Mouse (Mus musculus) ES-E14 (cell line): Measurements from ENCODE around the gene Itgb5. TPM values are rescaled to one million over a fixed set of nuclear protein-coding genes. Genes with fewer than 3 reads are reported as not detected.

Experiments used
- DNase-seq: peaks from one replicate; pipeline ENCODE4 v3.0.0-alpha.2; 2013; ENCODE audit warnings: low read depth, low spot score
- H3K27ac ChIP-seq: 2 replicates; pipeline ENCODE4 v1.5.1; 2012; ENCODE audit warnings: low read depth, mild to moderate bottlenecking, low read length, moderate library complexity, mixed read lengths; ENCODE audit not compliant: poor library complexity, insufficient read depth, severe bottlenecking
- H3K36me3 ChIP-seq: 2 replicates; pipeline ENCODE4 v1.6.1; 2012; ENCODE audit warnings: mild to moderate bottlenecking, low read length, moderate library complexity, mixed read lengths; ENCODE audit not compliant: control insufficient read depth, poor library complexity, insufficient read depth, severe bottlenecking
- H3K4me1 ChIP-seq, 2 experiments: fragments of 150-350 bp in 1 of 2; sonication (generic) in 1 of 2; 2 replicates each; pipeline ENCODE4 v1.6.1; 2012; ENCODE audit warnings: low read length in 2 of 2, mild to moderate bottlenecking in 1 of 2, mixed read lengths in 1 of 2; ENCODE audit not compliant: control insufficient read depth in 2 of 2, insufficient read depth in 2 of 2, poor library complexity in 1 of 2
- H3K4me3 ChIP-seq, 2 experiments: fragments of 150-350 bp in 1 of 2; sonication (generic) in 1 of 2; 2 replicates each; pipeline ENCODE4 v1.5.1; 2012; ENCODE audit warnings: low read length in 2 of 2, low read depth in 1 of 2, mild to moderate bottlenecking in 1 of 2, mixed read lengths in 1 of 2; ENCODE audit not compliant: insufficient read depth in 1 of 2, poor library complexity in 1 of 2, severe bottlenecking in 1 of 2
- H3K9ac ChIP-seq: 2 replicates; pipeline ENCODE4 v1.6.1; 2012; ENCODE audit warnings: low read depth, mild to moderate bottlenecking, low read length, mixed read lengths; ENCODE audit not compliant: poor library complexity, insufficient read depth, severe bottlenecking
- H3K9me3 ChIP-seq: fragments of 150-350 bp; sonication (generic); 2 replicates; pipeline ENCODE4 v1.6.1; 2012; ENCODE audit warnings: low read depth, mild to moderate bottlenecking, low read length; ENCODE audit not compliant: control insufficient read depth, insufficient read depth
- CHD2 ChIP-seq: IDR thresholded peaks from 2 replicates; pipeline ENCODE4 v1.6.1; 2014; ENCODE audit warnings: mild to moderate bottlenecking, low read depth, low read length, inconsistent platforms
- HCFC1 ChIP-seq: IDR thresholded peaks from 2 replicates; pipeline ENCODE4 v1.6.1; 2012; ENCODE audit warnings: low read length, inconsistent platforms, borderline replicate concordance; ENCODE audit not compliant: insufficient read depth
- MAFK ChIP-seq: IDR thresholded peaks from 2 replicates; pipeline ENCODE4 v1.6.1; 2014; ENCODE audit warnings: mild to moderate bottlenecking, low read depth, low read length, inconsistent platforms; ENCODE audit not compliant: insufficient read depth
- ZC3H11A ChIP-seq: IDR thresholded peaks from 2 replicates; pipeline ENCODE4 v1.6.1; 2012; ENCODE audit warnings: low read depth, mild to moderate bottlenecking, inconsistent platforms, low read length, borderline replicate concordance
- ZNF384 ChIP-seq: IDR thresholded peaks from 2 replicates; pipeline ENCODE4 v1.6.1; 2012; ENCODE audit warnings: low read depth, low read length, inconsistent platforms
- in situ Hi-C, 2 experiments: fragments of 600-800 bp; cut with MboI; formaldehyde crosslinking; loops; one replicate each; pipeline ENCODE4 v1.15.1; 2025; ENCODE audit warnings: low sequenced_read_pairs in 2 of 2, inconsistent platforms in 1 of 2; ENCODE audit not compliant: unreplicated experiment in 2 of 2
- total RNA-seq: library from RNA; depleted of rRNA; stranded (reverse); fragments of 300-350 nt; gene quantifications from 2 replicates; pipeline ENCODE4 v1.2.3, GENCODE M21; 2012

Itgb5 gene
- total RNA-seq, 1 experiment: 60.6 TPM

DNA sequence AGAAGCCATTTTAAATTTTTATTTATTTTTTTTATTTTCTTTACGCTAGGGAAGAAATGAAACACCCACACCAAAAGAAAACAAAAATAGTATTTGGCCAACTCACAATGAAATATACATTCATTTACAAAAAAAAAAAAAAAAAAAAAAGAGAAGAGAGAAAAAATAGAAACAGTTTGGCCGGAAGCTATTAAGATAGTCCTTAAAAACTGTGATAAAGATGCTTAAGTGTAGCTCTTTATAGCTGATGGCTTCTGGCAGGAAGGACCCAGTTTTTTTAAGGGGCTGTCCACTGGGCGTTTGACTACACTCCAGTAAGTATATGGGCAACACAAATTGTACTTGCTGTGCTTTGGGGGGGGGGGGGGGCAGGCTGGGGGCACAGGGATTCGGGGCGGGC lies 29.9 kb downstream of the Itgb5 start:
- Histone ChIP-seq H3K4me3 (no peak overlapping the region), H3K36me3 (no peaks in the 10 kb centered on the region), H3K9me3 (no peaks in the 10 kb centered on the region), H3K9ac (no peak overlapping the region), H3K27ac (no peak overlapping the region), H3K4me1 (peaks cover 0 to 7% of the 10 kb centered on the region in 2 experiments; a peak in 1 of 4 replicates)
- in situ Hi-C loops: no loop called here
- no peak for TF ChIP-seq ZC3H11A
- TF ChIP-seq CHD2: no peak
- TF ChIP-seq MAFK: no peak
- TF ChIP-seq HCFC1: no peak
- no peak for TF ChIP-seq ZNF384
- no peak for DNase-seq

DNA sequence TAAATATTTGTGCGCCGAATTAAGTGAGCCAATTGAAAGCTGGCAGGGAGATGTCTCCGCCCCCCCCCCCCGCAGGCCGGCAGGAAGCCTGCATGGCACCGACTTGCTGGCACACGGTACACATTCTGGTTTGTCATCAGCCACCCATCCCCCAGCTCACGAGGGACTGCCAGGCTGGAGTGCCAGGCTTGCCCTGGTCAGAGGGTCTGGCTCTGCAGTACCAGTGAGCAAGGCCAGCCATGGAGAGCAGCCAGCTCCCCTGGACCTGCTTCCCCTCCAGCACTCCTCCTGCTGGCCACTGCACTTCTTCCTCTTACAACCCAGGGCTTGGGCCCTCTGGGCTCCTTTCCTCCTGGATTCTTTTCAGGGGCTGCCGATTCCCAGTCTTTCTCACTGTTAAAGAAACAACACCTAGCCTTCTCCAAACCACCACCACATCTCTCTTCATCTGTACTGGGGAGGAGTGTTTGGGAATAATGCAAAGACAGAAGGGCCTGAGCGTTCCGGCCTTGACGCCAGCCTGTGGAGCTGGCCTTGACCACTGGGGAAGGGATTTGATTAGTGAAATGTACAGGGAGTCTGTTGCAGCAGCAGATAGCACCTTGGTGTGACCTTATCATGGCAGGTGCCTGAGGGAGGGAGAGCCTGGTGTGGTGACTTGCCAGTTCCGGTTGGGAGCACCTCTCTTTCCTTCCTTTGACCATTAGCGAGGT lies 30.7 kb downstream of the Itgb5 start:
- H3K36me3 ChIP-seq: no peaks in the 10 kb centered on the region
- in situ Hi-C loops: no loop called here
- 0 out of 2 replicates have a peak overlapping the region, but pooled peaks have one; percentile 28 for H3K9ac ChIP-seq
- H3K9me3 ChIP-seq: no peaks in the 10 kb centered on the region
- H3K27ac ChIP-seq: no peak overlapping the region
- peak overlapping the region; percentile 31 to 33; a peak in 1 of 4 replicates for H3K4me3 ChIP-seq
- no peak for TF ChIP-seq CHD2
- TF ChIP-seq MAFK: no peak
- no peak for TF ChIP-seq ZC3H11A
- no peak for TF ChIP-seq ZNF384
- TF ChIP-seq HCFC1: no peak
- no peak for DNase-seq
- H3K4me1 ChIP-seq: peaks cover 0 to 7% of the 10 kb centered on the region in 2 experiments; a peak in 1 of 4 replicates

DNA sequence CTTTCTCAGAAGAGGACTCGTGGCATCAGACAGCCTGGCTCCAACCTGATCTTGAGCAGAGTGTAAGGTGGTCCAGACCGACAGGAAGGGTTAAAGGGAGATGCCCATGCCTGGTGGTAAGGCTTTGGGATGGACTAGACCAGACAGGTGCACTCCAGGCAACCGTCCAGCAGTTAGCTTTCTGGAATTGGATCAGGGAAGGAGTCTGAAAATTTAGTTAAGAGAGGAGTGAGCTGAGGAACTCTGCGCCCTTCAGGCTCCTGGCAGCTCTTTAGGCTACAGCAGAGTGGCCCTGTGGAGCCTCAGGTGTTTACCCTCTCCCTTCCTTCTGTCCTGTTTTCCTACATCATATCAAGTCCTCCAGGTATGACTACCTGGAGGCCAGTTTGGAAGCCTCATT lies 32.9 kb downstream of the Itgb5 start:
- Histone ChIP-seq H3K27ac (no peak overlapping the region), H3K9me3 (no peaks in the 10 kb centered on the region), H3K36me3 (no peaks in the 10 kb centered on the region; the same call in 1 of the 2 replicates), H3K4me1 (peaks cover 0 to 8% of the 10 kb centered on the region in 2 experiments; a peak in 1 of 4 replicates), H3K4me3 (no peak overlapping the region), H3K9ac (no peak overlapping the region)
- TF ChIP-seq CHD2 (no peak), HCFC1 (no peak), ZNF384 (no peak), MAFK (no peak), ZC3H11A (no peak)
- in situ Hi-C loops: no loop called here
- DNase-seq: no peak

DNA sequence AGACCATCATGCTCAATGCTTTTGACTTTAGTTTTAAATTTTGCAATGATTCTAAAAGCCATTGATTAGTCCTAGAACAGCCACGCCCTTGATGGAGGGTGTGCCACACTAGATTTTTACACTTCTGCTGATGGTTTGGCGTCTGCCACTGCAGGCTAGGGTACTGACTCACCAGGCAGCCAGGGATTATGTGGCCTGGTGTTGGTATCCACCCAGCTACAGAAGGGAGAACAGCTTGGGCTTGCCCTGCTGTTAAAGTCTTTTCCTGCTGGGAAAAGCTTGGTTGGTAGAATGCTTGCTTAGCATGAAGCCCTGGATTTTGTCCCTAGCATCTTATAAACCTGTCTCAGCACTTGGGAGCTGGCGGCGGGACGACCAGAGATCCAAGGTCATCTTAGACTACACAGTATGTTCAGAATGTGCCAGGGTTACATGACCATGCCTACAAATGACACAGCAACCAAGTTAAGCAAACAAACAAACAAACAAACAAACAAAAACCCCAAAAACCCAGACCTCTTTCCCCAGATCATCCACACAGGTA lies 33.8 kb downstream of the Itgb5 start:
- in situ Hi-C loops: no loop called here
- H3K4me1 ChIP-seq: peaks cover 0 to 5% of the 10 kb centered on the region in 2 experiments; a peak in 1 of 4 replicates
- no peak overlapping the region for H3K9ac ChIP-seq
- TF ChIP-seq CHD2 (no peak), ZNF384 (no peak), HCFC1 (no peak), ZC3H11A (no peak), MAFK (no peak)
- H3K9me3 ChIP-seq: no peaks in the 10 kb centered on the region
- H3K36me3 ChIP-seq: no peaks in the 10 kb centered on the region; the same call in 1 of the 2 replicates
- H3K27ac ChIP-seq: no peak overlapping the region
- no peak for DNase-seq
- no peak overlapping the region for H3K4me3 ChIP-seq
